Mouse (Mus musculus): Measurements from ENCODE around the gene Ppp4c. TPM values are rescaled to one million over a fixed set of nuclear protein-coding genes. Genes with fewer than 3 reads are reported as not detected.

Gene Ppp4c
- total and polyA plus RNA-seq, 2 experiments from 2014 or later = 114 to 161 TPM

DNA sequence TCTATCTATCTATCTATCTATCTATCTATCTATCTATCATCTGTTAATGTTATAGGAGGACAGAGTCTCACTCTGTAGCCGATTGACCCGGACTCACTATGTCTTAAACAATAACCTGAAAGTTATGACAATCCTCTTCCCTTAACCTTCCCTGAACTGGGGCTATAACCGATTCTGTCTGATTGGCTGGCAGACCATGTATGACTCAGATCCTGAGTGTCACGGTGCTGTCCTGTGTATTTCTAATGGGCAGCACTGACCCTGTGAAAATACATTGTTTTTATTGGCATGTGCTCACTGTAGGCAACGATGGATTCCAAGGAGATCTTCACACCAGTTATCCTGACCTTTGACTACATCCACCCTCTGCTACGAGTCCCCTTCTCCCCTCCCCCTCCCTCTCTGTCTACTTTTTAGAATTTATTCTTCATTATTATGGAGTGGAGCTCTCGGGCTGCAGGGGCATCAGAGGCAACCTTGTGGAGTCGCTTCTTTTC is 23.5 kb upstream of the Ppp4c start:
- Histone ChIP-seq H3K4me1 (ENCODE audit: insufficient read depth) (no peaks in the 10 kb centered on the region), H3K9me3 (ENCODE audit: low read length) (no peaks in the 10 kb centered on the region), H3K9ac (no peak overlapping the region), H3K4me2 (ENCODE audit: low read depth) (no peak overlapping the region), H3K27ac (ENCODE audit: low read depth, low read length) (no peak overlapping the region), H3K4me3 (ENCODE audit: low read depth, low read length) (no peak overlapping the region), H3K27me3 (ENCODE audit: insufficient read depth, low read length) (no peaks in the 10 kb centered on the region), H3K36me3 (ENCODE audit: insufficient read depth) (no peaks in the 10 kb centered on the region)
- DNase-seq (no peak), ATAC-seq (no peak)
- no peak for TF ChIP-seq CTCF (IDR thresholded peaks at IDR 0.05; ENCODE audit: low read depth)
- WGBS = 61% methylated on average over 8 of the region's 8 CpGs

DNA sequence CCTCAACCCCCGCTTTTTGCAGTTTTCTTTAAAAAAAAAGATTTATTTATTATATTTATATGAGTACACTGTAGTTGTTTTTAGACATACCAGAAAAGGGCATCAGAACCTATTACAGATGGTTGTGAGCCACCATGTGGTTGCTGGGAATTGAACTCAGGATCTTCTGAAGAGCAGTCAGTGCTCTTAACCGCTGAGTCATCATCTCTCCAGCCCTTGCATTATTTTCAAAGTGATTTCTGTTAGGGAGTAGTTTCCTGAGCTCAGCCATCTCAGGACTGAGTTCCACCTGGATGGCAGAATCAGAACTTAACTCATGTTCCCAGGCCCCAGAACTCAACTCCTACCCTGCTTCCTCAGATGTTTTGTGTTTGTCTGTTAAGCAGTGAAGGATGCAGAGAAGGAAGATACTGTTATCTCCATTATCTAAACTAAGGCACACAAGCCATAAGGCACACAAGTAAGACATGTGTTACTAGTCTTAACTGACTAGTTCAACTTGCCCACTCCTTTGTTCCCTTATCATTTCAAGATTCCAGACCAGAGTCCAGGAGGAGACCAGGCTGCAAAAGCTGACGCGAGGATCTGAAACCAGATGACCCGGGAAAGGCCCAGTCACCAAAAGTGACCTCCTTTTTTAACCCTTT is 17.6 kb upstream of the Ppp4c start:
- TF ChIP-seq CTCF (IDR thresholded peaks at IDR 0.05; ENCODE audit: low read depth) = no peak
- no peak overlapping the region for H3K27ac ChIP-seq (ENCODE audit: low read depth, low read length)
- no peaks in the 10 kb centered on the region; the same call in 1 of the 2 replicates for H3K36me3 ChIP-seq (ENCODE audit: insufficient read depth)
- H3K9ac ChIP-seq = no peak overlapping the region
- H3K27me3 ChIP-seq (ENCODE audit: insufficient read depth, low read length) = no peaks in the 10 kb centered on the region
- 68% methylated on average over 5 of the region's 5 CpGs for WGBS
- ATAC-seq (no peak), DNase-seq (no peak)
- H3K4me3 ChIP-seq (ENCODE audit: low read depth, low read length) = no peak overlapping the region
- H3K4me2 ChIP-seq (ENCODE audit: low read depth) = peak overlapping the region; percentile 59
- no peaks in the 10 kb centered on the region for H3K9me3 ChIP-seq (ENCODE audit: low read length)
- no peaks in the 10 kb centered on the region for H3K4me1 ChIP-seq (ENCODE audit: insufficient read depth)

DNA sequence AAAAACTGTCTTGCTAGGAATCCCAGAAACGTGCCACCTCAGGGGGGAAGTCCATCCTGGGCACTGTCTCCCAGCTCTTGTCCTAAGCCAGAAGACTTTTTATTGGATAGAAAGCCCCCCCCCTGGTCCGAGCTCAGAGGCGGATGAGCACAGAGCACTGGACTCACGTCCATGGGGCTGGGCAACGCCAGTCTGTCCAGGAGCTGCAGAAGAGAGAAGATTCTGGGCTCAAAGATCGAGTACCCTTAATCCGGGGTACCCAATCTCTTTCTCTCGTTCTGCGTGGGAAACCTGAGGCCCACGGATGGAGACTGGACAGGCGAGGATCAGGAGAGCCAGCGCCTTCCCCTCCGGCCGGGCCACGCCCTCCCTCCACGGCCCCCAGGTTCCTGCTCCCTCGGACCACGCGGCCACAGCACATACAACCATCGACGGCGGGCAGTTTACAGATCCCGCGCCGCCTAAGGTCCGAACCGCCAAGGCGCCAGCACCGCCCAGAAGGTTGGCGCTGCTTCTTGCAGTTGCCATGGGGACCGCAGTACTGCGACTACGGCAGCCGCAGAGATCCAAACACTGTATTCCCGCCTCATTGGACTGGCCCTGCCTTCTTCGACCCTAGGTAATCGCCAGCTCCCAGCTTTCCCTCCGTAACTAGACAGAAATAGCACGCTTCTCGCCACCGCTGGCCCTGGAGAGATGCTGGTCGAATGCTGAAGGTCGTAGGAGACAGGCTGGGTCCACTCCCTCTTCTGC is 16.6 kb upstream of the Ppp4c start:
- peak overlapping the region; percentile 59 for H3K4me3 ChIP-seq (ENCODE audit: low read depth, low read length)
- H3K4me2 ChIP-seq (ENCODE audit: low read depth) = peak overlapping the region; percentile 59
- H3K4me1 ChIP-seq (ENCODE audit: insufficient read depth) = no peaks in the 10 kb centered on the region
- H3K27ac ChIP-seq (ENCODE audit: low read depth, low read length) = peak overlapping the region; percentile 64
- DNase-seq = peak; percentile 91
- H3K9me3 ChIP-seq (ENCODE audit: low read length) = no peaks in the 10 kb centered on the region
- H3K36me3 ChIP-seq (ENCODE audit: insufficient read depth) = peaks cover 8% of the 10 kb centered on the region; the same call in 1 of the 2 replicates
- WGBS = under 1% methylated on average over 43 of the region's 43 CpGs
- peak; percentile 14; the same call in 1 of the 2 replicates for TF ChIP-seq CTCF (IDR thresholded peaks at IDR 0.05; ENCODE audit: low read depth)
- H3K9ac ChIP-seq = peak overlapping the region; percentile 70
- no peaks in the 10 kb centered on the region for H3K27me3 ChIP-seq (ENCODE audit: insufficient read depth, low read length)
- peak; percentile 98 for ATAC-seq

DNA sequence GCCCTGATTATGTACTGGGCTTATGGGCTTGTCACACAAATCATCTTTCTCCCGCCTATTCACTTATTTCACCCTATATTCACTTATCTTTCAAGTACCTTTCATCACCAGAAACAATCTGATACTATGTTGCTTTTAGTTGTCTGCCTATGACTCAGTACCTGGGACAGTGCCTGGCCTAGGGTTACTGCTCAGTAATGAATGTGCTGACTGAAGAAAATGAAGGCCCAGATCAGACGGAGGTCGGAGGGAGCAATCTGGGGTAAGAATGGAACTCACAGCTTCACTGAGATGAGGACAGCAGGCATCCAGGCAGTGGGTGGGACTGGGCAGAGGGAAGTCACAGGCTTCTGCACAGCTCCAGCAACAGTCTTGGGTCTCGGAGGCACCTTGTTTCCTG is 15.1 kb upstream of the Ppp4c start:
- no peak for ATAC-seq

DNA sequence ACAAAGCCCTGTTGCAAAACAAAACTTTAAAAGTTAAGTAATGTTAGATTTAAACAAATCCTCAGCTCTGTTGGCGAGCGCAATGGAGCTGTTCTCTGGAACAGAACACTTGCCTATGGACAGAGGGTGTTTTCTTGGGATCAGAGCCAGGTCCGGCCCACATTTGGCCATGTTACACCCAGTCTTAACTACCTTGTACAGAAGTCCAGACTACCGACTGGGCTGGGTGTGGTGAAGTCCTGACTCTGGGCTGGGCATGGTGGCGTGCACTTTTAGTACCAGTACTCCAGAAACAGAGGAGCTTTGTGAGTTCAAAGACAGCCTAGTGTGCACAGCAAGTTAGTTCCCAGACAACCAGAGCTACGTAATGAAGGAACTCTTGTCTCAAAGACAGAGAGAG is 14.7 kb upstream of the Ppp4c start:
- Histone ChIP-seq H3K9ac (no peak overlapping the region), H3K27me3 (ENCODE audit: insufficient read depth, low read length) (no peaks in the 10 kb centered on the region), H3K4me3 (ENCODE audit: low read depth, low read length) (no peak overlapping the region), H3K9me3 (ENCODE audit: low read length) (no peaks in the 10 kb centered on the region), H3K27ac (ENCODE audit: low read depth, low read length) (no peak overlapping the region), H3K36me3 (ENCODE audit: insufficient read depth) (peaks cover 8% of the 10 kb centered on the region; the same call in 1 of the 2 replicates), H3K4me1 (ENCODE audit: insufficient read depth) (no peaks in the 10 kb centered on the region), H3K4me2 (ENCODE audit: low read depth) (no peak overlapping the region)
- DNase-seq (no peak), ATAC-seq (no peak)
- 70% methylated on average over 6 of the region's 6 CpGs for WGBS
- no peak for TF ChIP-seq CTCF (IDR thresholded peaks at IDR 0.05; ENCODE audit: low read depth)

More for the DNA sequence above, 15.1 kb upstream of the Ppp4c start:
- Histone ChIP-seq H3K4me2 (ENCODE audit: low read depth) (peak overlapping the region; percentile 59), H3K36me3 (ENCODE audit: insufficient read depth) (peaks cover 8% of the 10 kb centered on the region; the same call in 1 of the 2 replicates), H3K27me3 (ENCODE audit: insufficient read depth, low read length) (no peaks in the 10 kb centered on the region), H3K4me1 (ENCODE audit: insufficient read depth) (no peaks in the 10 kb centered on the region), H3K4me3 (ENCODE audit: low read depth, low read length) (no peak overlapping the region), H3K9ac (no peak overlapping the region), H3K27ac (ENCODE audit: low read depth, low read length) (no peak overlapping the region), H3K9me3 (ENCODE audit: low read length) (no peaks in the 10 kb centered on the region)
- TF ChIP-seq CTCF (IDR thresholded peaks at IDR 0.05; ENCODE audit: low read depth) = no peak
- 69% methylated on average over 4 of the region's 4 CpGs for WGBS
- DNase-seq = no peak

DNA sequence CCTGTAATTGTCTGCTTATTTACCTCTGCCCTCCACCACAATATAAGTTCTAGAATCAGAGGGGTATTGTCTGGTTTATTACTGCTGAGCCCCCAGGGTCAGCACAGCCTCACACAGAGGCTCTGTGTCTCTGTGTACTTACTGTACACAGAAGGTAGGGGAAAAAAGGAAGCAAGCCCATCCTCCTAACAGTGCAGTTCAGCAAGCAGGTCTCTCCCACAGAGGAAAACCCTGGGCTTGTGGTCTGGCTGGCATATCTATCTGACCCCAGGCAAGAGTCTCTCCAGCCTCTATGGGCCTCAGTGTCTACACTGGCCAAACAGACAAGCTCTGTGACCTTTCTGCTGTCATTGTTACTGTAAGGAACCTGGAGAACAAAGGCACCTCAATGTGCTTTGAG is 11.5 kb upstream of the Ppp4c start:
- H3K36me3 ChIP-seq (ENCODE audit: insufficient read depth) = peaks cover 8% of the 10 kb centered on the region; the same call in 1 of the 2 replicates
- TF ChIP-seq CTCF (IDR thresholded peaks at IDR 0.05; ENCODE audit: low read depth) = no peak
- no peaks in the 10 kb centered on the region for H3K9me3 ChIP-seq (ENCODE audit: low read length)
- no peak overlapping the region for H3K27ac ChIP-seq (ENCODE audit: low read depth, low read length)
- H3K4me3 ChIP-seq (ENCODE audit: low read depth, low read length) = no peak overlapping the region
- no peak overlapping the region for H3K9ac ChIP-seq
- H3K4me2 ChIP-seq (ENCODE audit: low read depth) = no peak overlapping the region
- no peaks in the 10 kb centered on the region for H3K27me3 ChIP-seq (ENCODE audit: insufficient read depth, low read length)
- DNase-seq = no peak
- no peak for ATAC-seq
- peaks cover 3% of the 10 kb centered on the region for H3K4me1 ChIP-seq (ENCODE audit: insufficient read depth)

DNA sequence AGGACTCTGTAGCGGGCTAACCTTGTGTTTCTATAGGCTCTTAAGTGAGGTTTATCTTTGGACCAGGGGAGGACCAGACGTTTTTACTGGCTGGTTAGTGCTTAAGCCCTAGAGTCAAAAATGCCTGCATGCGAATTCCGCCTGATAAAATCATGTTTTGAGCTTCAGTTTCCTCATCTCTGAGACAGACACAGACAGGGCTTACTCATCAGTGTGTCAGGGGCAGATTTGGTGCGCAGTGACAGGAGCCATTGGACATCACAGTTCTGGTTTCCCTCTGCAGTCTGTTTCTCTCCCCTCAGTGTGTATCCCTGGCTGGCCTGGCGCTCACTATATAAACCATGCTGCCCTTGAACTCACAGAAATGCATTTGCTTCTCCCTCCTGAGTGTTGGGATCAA is 10.9 kb upstream of the Ppp4c start:
- 94% methylated on average over 6 of the region's 6 CpGs for WGBS
- Histone ChIP-seq H3K27ac (ENCODE audit: low read depth, low read length) (no peak overlapping the region), H3K9ac (no peak overlapping the region), H3K4me3 (ENCODE audit: low read depth, low read length) (no peak overlapping the region), H3K4me2 (ENCODE audit: low read depth) (no peak overlapping the region), H3K27me3 (ENCODE audit: insufficient read depth, low read length) (no peaks in the 10 kb centered on the region), H3K4me1 (ENCODE audit: insufficient read depth) (peaks cover 3% of the 10 kb centered on the region), H3K36me3 (ENCODE audit: insufficient read depth) (peaks cover 8% of the 10 kb centered on the region; the same call in 1 of the 2 replicates), H3K9me3 (ENCODE audit: low read length) (no peaks in the 10 kb centered on the region)
- TF ChIP-seq CTCF (IDR thresholded peaks at IDR 0.05; ENCODE audit: low read depth) = no peak
- DNase-seq (no peak), ATAC-seq (no peak)

Data from forebrain, postnatal 0 days (tissue).